Mouse (Mus musculus): ENCODE results near the gene Des. TPM values are rescaled to one million over a fixed set of nuclear protein-coding genes. Genes with fewer than 3 reads are reported as not detected.
A peak's percentile ranks its signal among the peaks of the same experiment; 100 is the strongest.

Des gene
- total and polyA plus RNA-seq, 2 experiments = 2.4 to 4.0 TPM

DNA sequence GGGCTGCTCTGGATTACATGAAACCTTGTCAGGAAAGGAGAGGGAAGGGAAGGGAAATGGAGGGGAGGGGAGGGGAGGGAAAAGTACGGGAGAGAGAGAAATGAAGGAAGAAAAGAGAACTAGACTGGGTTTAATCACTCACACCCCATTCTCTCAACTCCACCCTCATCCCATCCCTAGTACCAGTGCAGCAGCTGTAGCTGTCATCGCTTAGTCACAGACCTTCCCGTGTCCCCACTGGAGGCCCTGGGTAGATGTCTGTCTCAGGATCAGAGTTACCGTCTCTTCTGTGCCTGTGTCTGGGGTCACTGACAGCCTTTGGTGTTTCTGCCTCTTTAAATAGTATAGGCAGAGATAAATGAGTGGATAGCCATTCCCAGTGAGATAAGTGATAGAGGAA, 48.1 kb downstream of the Des start:
- Histone ChIP-seq H3K27me3 (ENCODE audit: control insufficient read depth, insufficient read depth, low read length) (no peaks in the 10 kb centered on the region), H3K79me2 (ENCODE audit: control insufficient read depth, insufficient read depth, low read length) (no peaks in the 10 kb centered on the region), H3K4me1 (ENCODE audit: control insufficient read depth, insufficient read depth, low read length) (no peaks in the 10 kb centered on the region), H3K9ac (ENCODE audit: low read depth, low read length) (no peak overlapping the region), H3K27ac (replicated peaks; ENCODE audit: insufficient read depth, low read depth, low read length) (no peak overlapping the region), H3K36me3 (ENCODE audit: control insufficient read depth, insufficient read depth, low read length) (no peaks in the 10 kb centered on the region), H3K4me3 (ENCODE audit: insufficient read depth, low read depth, low read length) (no peak overlapping the region)
- 68% methylated on average over 4 of the region's 4 CpGs for WGBS
- no peak for DNase-seq (ENCODE audit: extremely low read depth, low read depth, low spot score)
- TF ChIP-seq POLR2A (IDR thresholded peaks at IDR 0.05; ENCODE audit: extremely low read depth, insufficient read depth, low read length) (no peak), CTCF (IDR thresholded peaks at IDR 0.05; ENCODE audit: low read depth, low read length) (no peak)

DNA sequence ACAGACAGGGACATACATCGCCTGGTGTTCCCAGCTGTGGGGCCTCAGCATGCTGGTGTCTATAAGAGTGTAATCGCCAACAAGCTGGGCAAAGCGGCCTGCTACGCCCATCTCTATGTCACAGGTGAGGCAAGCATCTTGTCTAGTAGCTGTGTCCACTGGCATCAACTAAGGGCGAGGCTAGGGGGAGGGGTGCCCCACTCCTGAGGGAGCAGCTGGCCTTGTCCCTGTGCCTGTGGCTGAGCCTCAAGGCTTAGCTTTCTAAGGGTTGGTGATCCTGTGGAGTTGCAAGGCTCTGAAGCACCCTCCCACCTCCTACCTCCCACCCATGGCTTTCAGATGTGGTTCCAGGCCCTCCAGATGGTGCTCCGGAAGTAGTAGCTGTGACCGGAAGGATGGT, 49.8 kb downstream of the Des start:
- DNase-seq (ENCODE audit: extremely low read depth, low read depth, low spot score) = no peak
- TF ChIP-seq CTCF (IDR thresholded peaks at IDR 0.05; ENCODE audit: low read depth, low read length) (no peak), POLR2A (IDR thresholded peaks at IDR 0.05; ENCODE audit: extremely low read depth, insufficient read depth, low read length) (no peak)
- Histone ChIP-seq H3K4me3 (ENCODE audit: insufficient read depth, low read depth, low read length) (no peak overlapping the region), H3K79me2 (ENCODE audit: control insufficient read depth, insufficient read depth, low read length) (no peaks in the 10 kb centered on the region), H3K4me1 (ENCODE audit: control insufficient read depth, insufficient read depth, low read length) (no peaks in the 10 kb centered on the region), H3K27ac (replicated peaks; ENCODE audit: insufficient read depth, low read depth, low read length) (no peak overlapping the region), H3K27me3 (ENCODE audit: control insufficient read depth, insufficient read depth, low read length) (no peaks in the 10 kb centered on the region), H3K9ac (ENCODE audit: low read depth, low read length) (no peak overlapping the region), H3K36me3 (ENCODE audit: control insufficient read depth, insufficient read depth, low read length) (no peaks in the 10 kb centered on the region)
- 92% methylated on average over 7 of the region's 7 CpGs for WGBS

DNA sequence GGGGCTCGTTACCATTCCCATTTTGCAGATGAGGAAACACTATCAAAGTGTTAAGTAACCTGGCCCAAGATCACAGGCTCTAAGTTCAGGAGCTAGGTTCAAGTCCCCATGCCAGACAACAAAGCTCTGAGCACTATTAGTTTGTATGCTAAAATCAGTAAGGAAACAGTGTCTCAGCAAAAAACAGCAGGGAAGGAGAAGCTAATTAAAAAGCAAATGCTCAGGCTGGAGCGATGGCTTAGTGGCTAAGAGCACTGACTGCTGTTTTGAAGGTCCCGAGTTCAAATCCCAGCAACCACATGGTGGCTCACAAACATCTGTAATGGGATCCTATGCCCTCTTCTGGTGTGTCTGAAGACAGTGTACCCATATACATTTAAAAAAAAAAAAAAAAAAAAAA, 52.1 kb downstream of the Des start:
- Histone ChIP-seq H3K79me2 (ENCODE audit: control insufficient read depth, insufficient read depth, low read length) (no peaks in the 10 kb centered on the region), H3K4me3 (ENCODE audit: insufficient read depth, low read depth, low read length) (no peak overlapping the region), H3K27ac (replicated peaks; ENCODE audit: insufficient read depth, low read depth, low read length) (no peak overlapping the region), H3K36me3 (ENCODE audit: control insufficient read depth, insufficient read depth, low read length) (no peaks in the 10 kb centered on the region), H3K27me3 (ENCODE audit: control insufficient read depth, insufficient read depth, low read length) (no peaks in the 10 kb centered on the region), H3K4me1 (ENCODE audit: control insufficient read depth, insufficient read depth, low read length) (no peaks in the 10 kb centered on the region), H3K9ac (ENCODE audit: low read depth, low read length) (no peak overlapping the region)
- TF ChIP-seq CTCF (IDR thresholded peaks at IDR 0.05; ENCODE audit: low read depth, low read length) = no peak
- no peak for TF ChIP-seq POLR2A (IDR thresholded peaks at IDR 0.05; ENCODE audit: extremely low read depth, insufficient read depth, low read length)
- DNase-seq (ENCODE audit: extremely low read depth, low read depth, low spot score) = no peak
- 94% methylated on average over 3 of the region's 3 CpGs for WGBS

DNA sequence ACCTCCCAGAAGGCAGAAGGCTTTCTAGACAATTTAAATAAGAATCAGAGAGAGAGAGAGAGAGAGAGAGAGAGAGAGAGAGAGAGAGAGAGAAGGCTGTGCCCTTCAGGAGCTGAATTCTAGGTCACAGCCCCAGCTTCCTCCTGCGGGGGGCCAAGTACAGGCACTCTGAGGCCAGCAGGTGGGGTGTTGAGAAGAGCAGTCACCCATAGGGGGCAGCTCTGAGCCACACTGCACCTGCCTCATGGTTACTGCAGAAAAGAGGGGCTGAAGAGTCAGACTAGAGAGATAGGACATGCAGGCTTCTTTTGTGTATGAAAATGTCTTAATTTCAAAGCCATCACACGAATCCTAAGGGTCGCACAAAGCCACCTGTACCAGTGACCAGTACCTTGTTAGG, 53.6 kb downstream of the Des start:
- TF ChIP-seq POLR2A (IDR thresholded peaks at IDR 0.05; ENCODE audit: extremely low read depth, insufficient read depth, low read length) (no peak), CTCF (IDR thresholded peaks at IDR 0.05; ENCODE audit: low read depth, low read length) (peak; percentile 60)
- no peaks in the 10 kb centered on the region for H3K4me1 ChIP-seq (ENCODE audit: control insufficient read depth, insufficient read depth, low read length)

More for the DNA sequence above, 53.6 kb downstream of the Des start:
- WGBS = 71% methylated on average over 3 of the region's 3 CpGs
- Histone ChIP-seq H3K79me2 (ENCODE audit: control insufficient read depth, insufficient read depth, low read length) (no peaks in the 10 kb centered on the region), H3K4me3 (ENCODE audit: insufficient read depth, low read depth, low read length) (no peak overlapping the region), H3K27me3 (ENCODE audit: control insufficient read depth, insufficient read depth, low read length) (no peaks in the 10 kb centered on the region), H3K9ac (ENCODE audit: low read depth, low read length) (no peak overlapping the region), H3K27ac (replicated peaks; ENCODE audit: insufficient read depth, low read depth, low read length) (no peak overlapping the region), H3K36me3 (ENCODE audit: control insufficient read depth, insufficient read depth, low read length) (no peaks in the 10 kb centered on the region)
- no peak for DNase-seq (ENCODE audit: extremely low read depth, low read depth, low spot score)

Other genes with a start within 250 kb of the Des start
- 1.1 and 1.9 TPM in 2 replicates for gene Nhej1, start 235.1 kb upstream of the Des start, total RNA-seq (2014; rRNA removed)
- gene Nhej1, start 235.1 kb upstream of the Des start, polyA plus RNA-seq (2012; rRNA removed) = 1.6 and 2.2 TPM in 2 replicates
- gene Slc23a3, start 226.4 kb upstream of the Des start, total RNA-seq (2014; rRNA removed) = 0.20 TPM in 1 of 2 replicates, not detected in the other
- gene Slc23a3, start 226.4 kb upstream of the Des start, polyA plus RNA-seq (2012; rRNA removed) = 0.10 and 0.15 TPM in 2 replicates
- gene Cnppd1, start 217.6 kb upstream of the Des start, total RNA-seq (2014; rRNA removed) = 26.4 and 37.4 TPM in 2 replicates
- 33.5 and 44.3 TPM in 2 replicates for gene Cnppd1, start 217.6 kb upstream of the Des start, polyA plus RNA-seq (2012; rRNA removed)
- 77.6 and 103 TPM in 2 replicates for gene Retreg2, start 217.6 kb upstream of the Des start, total RNA-seq (2014; rRNA removed)
- gene Retreg2, start 217.6 kb upstream of the Des start, polyA plus RNA-seq (2012; rRNA removed) = 284 and 310 TPM in 2 replicates
- gene Zfand2b, start 191.7 kb upstream of the Des start, total RNA-seq (2014; rRNA removed) = 30.5 and 32.4 TPM in 2 replicates
- gene Zfand2b, start 191.7 kb upstream of the Des start, polyA plus RNA-seq (2012; rRNA removed) = 79.7 and 81.4 TPM in 2 replicates
- gene Abcb6, start 179.9 kb upstream of the Des start, total RNA-seq (2014; rRNA removed) = 56.1 and 66.6 TPM in 2 replicates
- gene Abcb6, start 179.9 kb upstream of the Des start, polyA plus RNA-seq (2012; rRNA removed) = 88.7 and 106 TPM in 2 replicates
- 17.7 and 19.5 TPM in 2 replicates for gene Ankzf1, start 168.2 kb upstream of the Des start, total RNA-seq (2014; rRNA removed)
- 12.5 and 16.6 TPM in 2 replicates for gene Ankzf1, start 168.2 kb upstream of the Des start, polyA plus RNA-seq (2012; rRNA removed)
- gene Atg9a, start 168.1 kb upstream of the Des start, total RNA-seq (2014; rRNA removed) = 23.5 and 35.8 TPM in 2 replicates
- 75.0 and 75.4 TPM in 2 replicates for gene Atg9a, start 168.1 kb upstream of the Des start, polyA plus RNA-seq (2012; rRNA removed)
- gene Glb1l, start 149.5 kb upstream of the Des start, total RNA-seq (2014; rRNA removed) = 3.7 and 4.8 TPM in 2 replicates
- 2.1 and 2.5 TPM in 2 replicates for gene Glb1l, start 149.5 kb upstream of the Des start, polyA plus RNA-seq (2012; rRNA removed)
- gene Stk16, start 149.5 kb upstream of the Des start, total RNA-seq (2014; rRNA removed) = 57.3 and 63.5 TPM in 2 replicates
- gene Stk16, start 149.5 kb upstream of the Des start, polyA plus RNA-seq (2012; rRNA removed) = 190 and 221 TPM in 2 replicates
- 80.9 and 117 TPM in 2 replicates for gene Tuba4a, start 140.5 kb upstream of the Des start, total RNA-seq (2014; rRNA removed)
- 242 and 267 TPM in 2 replicates for gene Tuba4a, start 140.5 kb upstream of the Des start, polyA plus RNA-seq (2012; rRNA removed)
- not detected in 2 replicates for gene A630095N17Rik, start 128.2 kb upstream of the Des start, total RNA-seq (2014; rRNA removed)
- gene A630095N17Rik, start 128.2 kb upstream of the Des start, polyA plus RNA-seq (2012; rRNA removed) = not detected in 2 replicates
- gene Dnajb2, start 123.9 kb upstream of the Des start, total RNA-seq (2014; rRNA removed) = 25.4 and 30.3 TPM in 2 replicates
- gene Dnajb2, start 123.9 kb upstream of the Des start, polyA plus RNA-seq (2012; rRNA removed) = 55.9 and 60.4 TPM in 2 replicates
- under 0.01 and 0.13 TPM in 2 replicates for gene Ptprn, start 95.8 kb upstream of the Des start, total RNA-seq (2014; rRNA removed)
- not detected in 2 replicates for gene Ptprn, start 95.8 kb upstream of the Des start, polyA plus RNA-seq (2012; rRNA removed)
- 0.28 and 1.5 TPM in 2 replicates for gene Resp18, start 81.9 kb upstream of the Des start, total RNA-seq (2014; rRNA removed)
- gene Resp18, start 81.9 kb upstream of the Des start, polyA plus RNA-seq (2012; rRNA removed) = not detected in 2 replicates
- 89.8 and 102 TPM in 2 replicates for gene Dnpep, start 42.3 kb upstream of the Des start, total RNA-seq (2014; rRNA removed)
- gene Dnpep, start 42.3 kb upstream of the Des start, polyA plus RNA-seq (2012; rRNA removed) = 106 and 111 TPM in 2 replicates
- 0.55 and 1.5 TPM in 2 replicates for gene Speg, start 15.0 kb downstream of the Des start, total RNA-seq (2014; rRNA removed)
- gene Speg, start 15.0 kb downstream of the Des start, polyA plus RNA-seq (2012; rRNA removed) = 1.7 and 3.4 TPM in 2 replicates
- gene Gmppa, start 75.6 kb downstream of the Des start, total RNA-seq (2014; rRNA removed) = 18.3 and 19.9 TPM in 2 replicates
- 49.8 and 86.4 TPM in 2 replicates for gene Gmppa, start 75.6 kb downstream of the Des start, polyA plus RNA-seq (2012; rRNA removed)
- gene Asic4, start 90.1 kb downstream of the Des start, total RNA-seq (2014; rRNA removed) = not detected in 2 replicates
- not detected in 2 replicates for gene Asic4, start 90.1 kb downstream of the Des start, polyA plus RNA-seq (2012; rRNA removed)
- gene Chpf, start 119.0 kb downstream of the Des start, total RNA-seq (2014; rRNA removed) = 1.4 and 1.9 TPM in 2 replicates
- 2.9 and 3.4 TPM in 2 replicates for gene Chpf, start 119.0 kb downstream of the Des start, polyA plus RNA-seq (2012; rRNA removed)
- gene Tmem198, start 119.2 kb downstream of the Des start, total RNA-seq (2014; rRNA removed) = 0.55 TPM in 1 of 2 replicates, not detected in the other
- gene Tmem198, start 119.2 kb downstream of the Des start, polyA plus RNA-seq (2012; rRNA removed) = 0.06 and 0.15 TPM in 2 replicates
- gene Obsl1, start 146.1 kb downstream of the Des start, total RNA-seq (2014; rRNA removed) = 0.65 and 1.5 TPM in 2 replicates
- gene Obsl1, start 146.1 kb downstream of the Des start, polyA plus RNA-seq (2012; rRNA removed) = 0.51 and 1.3 TPM in 2 replicates
- gene Inha, start 146.7 kb downstream of the Des start, total RNA-seq (2014; rRNA removed) = not detected in 2 replicates
- 0.44 and 0.53 TPM in 2 replicates for gene Inha, start 146.7 kb downstream of the Des start, polyA plus RNA-seq (2012; rRNA removed)
- 3.2 and 3.3 TPM in 2 replicates for gene Stk11ip, start 161.2 kb downstream of the Des start, total RNA-seq (2014; rRNA removed)
- 5.4 and 7.8 TPM in 2 replicates for gene Stk11ip, start 161.2 kb downstream of the Des start, polyA plus RNA-seq (2012; rRNA removed)
- 0.34 and 0.37 TPM in 2 replicates for gene Slc4a3, start 185.9 kb downstream of the Des start, total RNA-seq (2014; rRNA removed)
- 0.63 and 0.76 TPM in 2 replicates for gene Slc4a3, start 185.9 kb downstream of the Des start, polyA plus RNA-seq (2012; rRNA removed)

All from liver, adult 2 months (tissue).